Mouse (Mus musculus): ENCODE data around the gene Cox8b.

GRCm38 (mm10) chr7:140860728-140861127 is 39.5 kb downstream of the Cox8b start:
- TF ChIP-seq CTCF (IDR thresholded peaks at IDR 0.05; ENCODE audit: low read depth) (no peak), EP300 (IDR thresholded peaks at IDR 0.05; ENCODE audit: low read depth) (no peak)

Measured in liver, postnatal 0 days (tissue).